Mouse (Mus musculus) spleen, postnatal 10 days (tissue): ENCODE results near the gene Abhd8.
"Not testable (repeated sequence)": the region's sequence is repeated elsewhere in the genome, so short reads cannot be mapped to it uniquely, and the experiment has no call there.

ENCODE experiments used
- DNase-seq, 2 experiments: peaks; one replicate each; pipeline ENCODE4 v3.0.0; 2021 to 2022; ENCODE audit warnings: low spot score in 2 of 2

Gene Abhd8

GRCm38 (mm10) chr8:71461152-71461840, 2.2 kb downstream of the Abhd8 start:
- no peak for DNase-seq

GRCm38 (mm10) chr8:71460716-71461115, 2.7 kb downstream of the Abhd8 start:
- no peak for DNase-seq

GRCm38 (mm10) chr8:71457659-71458270, 5.7 kb downstream of the Abhd8 start:
- DNase-seq, result peak in 1 of 2 experiments; percentile 19

GRCm38 (mm10) chr8:71456906-71457305, 6.5 kb downstream of the Abhd8 start:
- DNase-seq, result no peak

- DNase-seq, result no peak
Measured at GRCm38 (mm10) chr8:71454668-71455067, 8.8 kb downstream of the Abhd8 start.

GRCm38 (mm10) chr8:71452669-71453068, 10.8 kb downstream of the Abhd8 start:
- no peak for DNase-seq

- no peak for DNase-seq
Measured at GRCm38 (mm10) chr8:71451777-71452176, 11.7 kb downstream of the Abhd8 start.

- DNase-seq, result no peak
Measured at GRCm38 (mm10) chr8:71451337-71451736, 12.1 kb downstream of the Abhd8 start.

- no peak for DNase-seq
Measured at GRCm38 (mm10) chr8:71445096-71445495, 18.4 kb downstream of the Abhd8 start.

- DNase-seq, result peak; percentile 52 to 69
Measured at GRCm38 (mm10) chr8:71441404-71441803, 22.1 kb downstream of the Abhd8 start.

- DNase-seq, result no peak
Measured at GRCm38 (mm10) chr8:71437041-71437440, 26.4 kb downstream of the Abhd8 start.

GRCm38 (mm10) chr8:71432935-71433334, 30.5 kb downstream of the Abhd8 start:
- not testable (repeated sequence) for DNase-seq

- DNase-seq, result no peak
Measured at GRCm38 (mm10) chr8:71422121-71422520, 41.3 kb downstream of the Abhd8 start.

GRCm38 (mm10) chr8:71411535-71412273, 51.8 kb downstream of the Abhd8 start:
- DNase-seq, result no peak

- DNase-seq, result no peak
Measured at GRCm38 (mm10) chr8:71408231-71408630, 55.2 kb downstream of the Abhd8 start.

GRCm38 (mm10) chr8:71407441-71407840, 56.0 kb downstream of the Abhd8 start:
- DNase-seq, result no peak
